Mouse (Mus musculus) heart, embryonic 14.5 days (tissue): ENCODE results near the gene Robo2. TPM values are rescaled to one million over a fixed set of nuclear protein-coding genes. Genes with fewer than 3 reads are reported as not detected.

Source experiments
- ATAC-seq: fragments of 200-750 bp; cut with Nextera tagmentation; 2 replicates; pipeline ENCODE4 v1.8.0; 2017; ENCODE audit warnings: low read depth, moderate TSS enrichment; ENCODE audit not compliant: insufficient number of reproducible peaks, insufficient read depth, low FRiP score
- H3K27ac ChIP-seq, 2 experiments: fragments of 200-500 bp in 1 of 2; fragments of 300-500 bp in 1 of 2; sonication (generic) in 1 of 2; replicated peaks in 1 of 2; 2 replicates each; pipeline ENCODE4 v1.5.1; 2012 to 2014; ENCODE audit warnings: low read depth in 2 of 2, low read length in 2 of 2, control low read depth in 1 of 2, mild to moderate bottlenecking in 1 of 2, mixed read lengths in 1 of 2; ENCODE audit not compliant: control insufficient read depth in 1 of 2, insufficient read depth in 1 of 2
- H3K27me3 ChIP-seq: fragments of 300-500 bp; sonication (generic); 2 replicates; pipeline ENCODE4 v1.6.1; 2014; ENCODE audit warnings: mild to moderate bottlenecking, low read length, control low read depth; ENCODE audit not compliant: control insufficient read depth, insufficient read depth
- H3K36me3 ChIP-seq: fragments of 300-500 bp; sonication (generic); 2 replicates; pipeline ENCODE4 v1.6.1; 2014; ENCODE audit warnings: mild to moderate bottlenecking, control low read depth, low read length, mixed read lengths; ENCODE audit not compliant: control insufficient read depth, insufficient read depth
- H3K4me1 ChIP-seq, 2 experiments: fragments of 200-500 bp in 1 of 2; fragments of 300-500 bp in 1 of 2; sonication (generic) in 1 of 2; 2 replicates each; pipeline ENCODE4 v1.6.1; 2012 to 2014; ENCODE audit warnings: low read length in 2 of 2, control low read depth in 1 of 2, mixed read lengths in 1 of 2; ENCODE audit not compliant: control insufficient read depth in 2 of 2, insufficient read depth in 2 of 2
- H3K4me2 ChIP-seq: fragments of 300-500 bp; sonication (generic); 2 replicates; pipeline ENCODE4 v1.6.1; 2014; ENCODE audit warnings: mild to moderate bottlenecking, low read length
- H3K4me3 ChIP-seq, 2 experiments: fragments of 200-500 bp in 1 of 2; fragments of 300-500 bp in 1 of 2; sonication (generic) in 1 of 2; 2 replicates each; pipeline ENCODE4 v1.5.1; 2012 to 2014; ENCODE audit warnings: low read length in 2 of 2, mild to moderate bottlenecking in 2 of 2, control low read depth in 1 of 2, low read depth in 1 of 2, moderate library complexity in 1 of 2; ENCODE audit not compliant: control insufficient read depth in 1 of 2, insufficient read depth in 1 of 2
- H3K9ac ChIP-seq: fragments of 300-500 bp; sonication (generic); 2 replicates; pipeline ENCODE4 v1.6.1; 2014; ENCODE audit warnings: mild to moderate bottlenecking, low read length
- H3K9me3 ChIP-seq: fragments of 300-500 bp; sonication (generic); 2 replicates; pipeline ENCODE4 v1.6.1; 2016; ENCODE audit warnings: low read length, control low read depth; ENCODE audit not compliant: control insufficient read depth
- WGBS: fragments of 180-500 bp; shearing (Covaris S2); extraction: QIAGEN DNeasy Blood & Tissue Kit; methylation state at CpG from one replicate; pipeline ENCODE4 v1.1.7; 2014; 5-methylcytosine and 5-hydroxymethylcytosine counted together
- polyA plus RNA-seq: library from polyadenylated mRNA; unstranded; fragments of >200 nt; fragmentation: Nextera tagmentation; extraction: Ambion mirVana; gene quantifications from 2 replicates; pipeline ENCODE4 v1.2.1, GENCODE M21; 2014

Robo2 gene
- polyA plus RNA-seq, 1 experiment from 2014 or later: 8.1 TPM

- Histone ChIP-seq H3K4me1 (no peaks in the 10 kb centered on the region), H3K4me2 (no peak overlapping the region), H3K27ac (no peak overlapping the region), H3K27me3 (no peaks in the 10 kb centered on the region), H3K9me3 (no peaks in the 10 kb centered on the region), H3K9ac (no peak overlapping the region), H3K36me3 (no peaks in the 10 kb centered on the region), H3K4me3 (no peak overlapping the region)
- ATAC-seq: no peak
- 91% methylated on average over 5 of the region's 5 CpGs for WGBS
Measured at GRCm38 (mm10) chr16:73964366-73964926, 447.2 kb downstream of the Robo2 start.

GRCm38 (mm10) chr16:73959479-73959970 is 452.1 kb downstream of the Robo2 start:
- 77% methylated on average over 6 of the region's 6 CpGs for WGBS
- no peaks in the 10 kb centered on the region for H3K27me3 ChIP-seq
- ATAC-seq: no peak

GRCm38 (mm10) chr16:73958524-73958846 is 453.1 kb downstream of the Robo2 start:
- H3K4me2 ChIP-seq: no peak overlapping the region
- no peaks in the 10 kb centered on the region for H3K27me3 ChIP-seq
- no peak overlapping the region for H3K9ac ChIP-seq
- ATAC-seq: no peak
- no peak overlapping the region for H3K27ac ChIP-seq
- H3K36me3 ChIP-seq: no peaks in the 10 kb centered on the region
- no peaks in the 10 kb centered on the region for H3K9me3 ChIP-seq
- WGBS: 74% methylated on average over 1 of the region's 1 CpGs
- no peak overlapping the region for H3K4me3 ChIP-seq
- H3K4me1 ChIP-seq: no peaks in the 10 kb centered on the region

More at GRCm38 (mm10) chr16:73959479-73959970, 452.1 kb downstream of the Robo2 start:
- Histone ChIP-seq H3K9me3 (no peaks in the 10 kb centered on the region), H3K4me1 (no peaks in the 10 kb centered on the region), H3K36me3 (no peaks in the 10 kb centered on the region), H3K4me3 (no peak overlapping the region), H3K4me2 (no peak overlapping the region), H3K9ac (no peak overlapping the region), H3K27ac (no peak overlapping the region)

DNA sequence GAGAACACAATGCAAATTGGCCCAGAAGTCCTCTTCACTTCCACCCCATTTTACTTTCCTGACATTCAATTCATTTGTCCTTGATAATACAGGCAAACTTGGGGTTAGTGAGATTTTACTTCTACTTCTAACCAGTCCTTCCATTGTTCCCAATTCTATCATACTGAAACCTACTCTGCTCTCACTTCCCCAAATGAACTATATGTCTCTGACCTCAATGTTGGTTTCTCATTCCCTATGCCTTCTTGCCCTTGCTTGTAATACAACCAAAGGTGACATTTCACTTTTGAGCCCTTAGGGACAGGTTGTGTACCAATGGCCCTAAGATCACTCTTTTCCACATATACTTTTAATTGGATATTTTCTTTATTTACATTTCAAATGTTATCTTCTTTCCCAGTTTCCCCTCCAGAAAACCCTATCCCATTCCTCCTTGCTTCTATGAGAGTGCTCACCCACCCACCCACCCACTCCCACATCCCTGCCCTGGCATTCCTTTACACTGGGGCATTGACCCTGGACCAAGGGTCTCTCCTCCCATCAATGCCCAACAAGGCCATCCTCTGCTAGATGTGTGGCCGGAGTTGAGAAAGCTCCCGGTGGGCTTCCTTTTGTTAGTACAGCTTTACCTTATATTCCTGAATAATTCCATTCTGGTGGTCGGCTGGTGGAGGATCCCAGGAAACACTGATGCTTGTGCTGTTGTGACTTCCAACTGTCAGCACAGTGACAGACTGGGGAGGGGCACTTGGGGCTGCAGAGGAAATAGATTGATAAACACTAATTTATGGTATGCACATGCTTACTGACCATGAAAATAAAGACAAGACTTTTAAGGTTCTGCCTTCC is 453.7 kb downstream of the Robo2 start:
- Histone ChIP-seq H3K27me3 (no peaks in the 10 kb centered on the region), H3K27ac (no peak overlapping the region), H3K9ac (no peak overlapping the region), H3K4me1 (no peaks in the 10 kb centered on the region), H3K4me2 (no peak overlapping the region), H3K36me3 (no peaks in the 10 kb centered on the region), H3K4me3 (no peak overlapping the region), H3K9me3 (no peaks in the 10 kb centered on the region)
- ATAC-seq: no peak
- 65% methylated on average over 3 of the region's 3 CpGs for WGBS

DNA sequence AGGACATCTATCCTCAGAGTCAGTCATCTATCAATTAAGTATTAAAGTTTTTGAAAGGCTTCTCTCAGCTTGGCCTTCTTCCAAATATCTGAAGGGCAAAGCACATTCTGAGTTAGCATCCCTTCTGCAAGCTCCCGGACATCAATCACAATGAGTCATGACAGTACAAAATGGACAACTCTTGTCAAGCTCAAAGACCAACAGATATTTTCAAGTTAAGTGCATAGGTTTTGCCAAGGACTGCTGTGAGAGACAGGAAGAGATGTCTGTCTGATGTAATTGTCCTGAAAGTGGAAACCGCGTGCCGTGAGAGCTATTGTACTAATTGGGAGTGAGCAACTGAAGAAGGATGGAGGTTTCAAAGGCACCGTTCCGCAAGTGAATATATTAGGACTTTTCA is 465.5 kb downstream of the Robo2 start:
- no peaks in the 10 kb centered on the region for H3K4me1 ChIP-seq
- no peaks in the 10 kb centered on the region for H3K36me3 ChIP-seq
- H3K9me3 ChIP-seq: no peaks in the 10 kb centered on the region
- whole genome bisulfite sequencing: 78% methylated on average over 6 of the region's 6 CpGs
- H3K4me3 ChIP-seq: no peak overlapping the region
- H3K27me3 ChIP-seq: no peaks in the 10 kb centered on the region
- no peak overlapping the region for H3K27ac ChIP-seq
- no peak overlapping the region for H3K9ac ChIP-seq
- H3K4me2 ChIP-seq: no peak overlapping the region
- no peak for ATAC-seq

DNA sequence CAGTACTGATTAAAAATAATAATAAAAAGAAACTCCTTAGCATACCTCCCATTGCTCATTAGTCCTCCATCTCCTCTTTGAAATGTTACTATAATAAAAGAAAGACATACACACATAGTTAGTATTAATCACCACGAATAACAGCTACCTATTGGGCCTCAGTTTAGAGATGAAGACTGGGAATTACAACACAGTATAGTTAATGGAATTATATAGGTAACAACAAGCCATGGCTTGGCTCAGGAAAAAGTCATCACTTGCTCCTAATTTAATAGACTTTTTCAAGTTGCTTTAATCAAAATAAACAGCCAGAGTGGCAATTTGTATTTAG is 471.4 kb downstream of the Robo2 start:
- no peak for ATAC-seq
- Histone ChIP-seq H3K36me3 (no peaks in the 10 kb centered on the region), H3K9me3 (no peaks in the 10 kb centered on the region), H3K27ac (no peak overlapping the region), H3K27me3 (no peaks in the 10 kb centered on the region), H3K4me2 (no peak overlapping the region), H3K9ac (no peak overlapping the region), H3K4me3 (no peak overlapping the region), H3K4me1 (no peaks in the 10 kb centered on the region)
- 53% methylated on average over 1 of the region's 1 CpGs for WGBS

DNA sequence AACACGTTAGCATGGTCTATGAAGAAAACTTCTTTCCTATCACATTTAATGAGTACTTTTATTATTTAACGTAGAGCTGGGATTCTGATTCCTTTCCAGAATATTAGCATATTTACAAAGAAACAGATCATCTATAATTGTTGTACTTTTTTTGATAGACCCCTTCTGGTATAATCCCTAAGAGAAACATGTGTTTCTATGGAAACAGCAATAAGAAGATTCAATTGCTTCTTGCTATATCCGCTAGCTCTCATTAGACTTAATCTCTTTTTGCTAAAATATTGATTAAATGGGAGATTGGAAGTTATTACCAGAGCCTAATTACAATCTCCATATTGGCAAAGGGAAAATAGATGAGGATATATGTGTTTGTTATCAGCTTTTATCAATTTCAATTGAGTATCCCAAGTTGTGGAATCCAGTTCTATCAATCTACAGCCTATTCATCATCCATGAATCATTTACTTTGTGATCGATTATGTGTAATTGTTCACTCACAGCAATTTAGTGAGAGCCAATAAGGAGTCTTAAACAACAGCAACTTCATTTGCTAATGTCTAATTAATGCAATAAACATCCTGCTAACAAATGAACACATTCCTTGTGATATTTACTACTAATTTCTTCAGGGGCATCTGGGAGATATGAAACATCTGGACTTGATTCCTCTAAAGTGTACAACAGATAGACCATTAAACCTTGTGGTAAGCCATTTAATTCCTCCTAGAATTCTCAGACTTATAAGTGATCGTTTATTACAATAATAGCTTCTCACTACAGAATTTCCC is 472.0 kb downstream of the Robo2 start:
- Histone ChIP-seq H3K27ac (no peak overlapping the region), H3K27me3 (no peaks in the 10 kb centered on the region), H3K4me1 (no peaks in the 10 kb centered on the region), H3K4me2 (no peak overlapping the region), H3K4me3 (no peak overlapping the region), H3K36me3 (no peaks in the 10 kb centered on the region), H3K9me3 (no peaks in the 10 kb centered on the region), H3K9ac (no peak overlapping the region)
- no peak for ATAC-seq
- WGBS: 85% methylated on average over 5 of the region's 5 CpGs
